Mouse (Mus musculus) testis, adult 2 months (tissue): Measurements from ENCODE around the gene Fbp1. TPM values are rescaled to one million over a fixed set of nuclear protein-coding genes. Genes with fewer than 3 reads are reported as not detected.

ENCODE experiments used
- H3K27ac ChIP-seq: fragments of 200-500 bp; 2 replicates; pipeline ENCODE4 v1.5.1; 2012; ENCODE audit warnings: low read depth, low read length; ENCODE audit not compliant: control insufficient read depth, insufficient read depth
- H3K27me3 ChIP-seq: fragments of 200-500 bp; 2 replicates; pipeline ENCODE4 v1.6.1; 2012; ENCODE audit warnings: mild to moderate bottlenecking, low read length, moderate library complexity; ENCODE audit not compliant: control insufficient read depth, insufficient read depth
- H3K36me3 ChIP-seq: fragments of 200-500 bp; 2 replicates; pipeline ENCODE4 v1.6.1; 2012; ENCODE audit warnings: mild to moderate bottlenecking, low read length; ENCODE audit not compliant: control insufficient read depth, insufficient read depth
- H3K4me1 ChIP-seq: fragments of 200-500 bp; 2 replicates; pipeline ENCODE4 v1.6.1; 2012; ENCODE audit warnings: low read length; ENCODE audit not compliant: control insufficient read depth, insufficient read depth
- H3K4me3 ChIP-seq: fragments of 200-500 bp; 2 replicates; pipeline ENCODE4 v1.5.1; 2012; ENCODE audit warnings: low read depth, mild to moderate bottlenecking, low read length, moderate library complexity, mixed read lengths; ENCODE audit not compliant: control insufficient read depth
- CTCF ChIP-seq: fragments of 200-500 bp; IDR thresholded peaks from 2 replicates; pipeline ENCODE4 v1.5.1; 2012; ENCODE audit warnings: low read depth, mild to moderate bottlenecking, inconsistent platforms, low read length, moderate library complexity; ENCODE audit not compliant: control insufficient read depth, insufficient read depth, insufficient replicate concordance
- POLR2A ChIP-seq: fragments of 200-500 bp; IDR thresholded peaks from 2 replicates; pipeline ENCODE4 v1.6.1; 2012; ENCODE audit warnings: low read depth, mild to moderate bottlenecking, inconsistent platforms, low read length, moderate library complexity; ENCODE audit not compliant: control insufficient read depth
- polyA plus RNA-seq: library from polyadenylated mRNA; depleted of rRNA; stranded (reverse); fragments of >200 nt; gene quantifications from 2 replicates; pipeline ENCODE4 v1.2.3, GENCODE M21; 2012

The Fbp1 gene
- polyA plus RNA-seq, 1 experiment = 621 TPM

DNA sequence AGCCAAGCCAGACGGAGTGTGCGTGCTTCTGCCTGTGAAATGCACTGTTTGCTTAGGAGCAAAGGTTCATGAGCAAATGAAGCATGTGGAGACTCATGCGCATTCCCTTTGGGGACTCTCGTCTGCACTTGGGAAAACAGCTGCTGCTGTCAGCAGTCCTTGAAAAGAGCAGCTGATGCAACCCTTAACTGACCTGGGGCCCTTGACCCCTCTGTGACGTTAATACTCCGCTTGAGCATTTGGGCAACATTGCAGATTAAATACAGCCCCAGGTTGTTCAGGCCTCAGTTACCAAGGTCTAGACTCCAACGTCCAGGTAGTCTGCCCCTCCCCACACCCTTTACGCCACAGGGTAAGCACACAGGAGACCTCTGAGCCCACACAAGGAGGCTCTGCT is 20.1 kb upstream of the Fbp1 start:
- Histone ChIP-seq H3K4me1 (no peaks in the 10 kb centered on the region), H3K36me3 (no peaks in the 10 kb centered on the region), H3K4me3 (no peak overlapping the region), H3K27ac (no peak overlapping the region), H3K27me3 (no peaks in the 10 kb centered on the region)
- no peak for TF ChIP-seq POLR2A
- no peak for TF ChIP-seq CTCF

DNA sequence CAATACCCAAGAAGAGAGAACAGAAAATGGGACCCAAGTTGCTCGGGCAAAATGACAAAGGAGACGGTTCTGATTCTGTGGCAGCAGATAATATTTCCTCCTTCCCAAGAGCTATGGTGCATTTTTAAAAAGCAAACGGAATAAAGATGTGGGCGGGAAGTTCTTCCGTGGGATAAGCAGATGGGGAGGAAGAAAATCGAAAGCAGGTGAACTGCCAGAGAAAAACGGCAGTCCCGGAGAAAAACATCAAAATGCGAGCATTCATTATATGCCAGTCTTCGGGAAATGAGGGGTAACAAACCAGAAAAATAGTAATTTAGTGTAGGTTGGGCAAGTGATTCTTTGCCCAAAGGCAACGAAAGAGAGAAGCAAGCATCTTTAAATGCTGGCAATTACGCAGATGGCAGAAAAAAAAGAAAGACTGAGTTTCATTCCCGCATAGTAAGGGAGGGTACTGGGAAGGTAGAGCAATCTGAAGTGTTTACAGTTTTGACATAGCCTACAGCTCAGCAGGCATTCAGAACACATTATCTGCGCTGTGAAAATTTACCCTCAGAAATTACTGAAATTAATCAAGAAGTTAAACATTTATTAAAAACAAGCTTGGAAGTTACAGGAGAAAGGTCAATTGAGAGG is 19.6 kb upstream of the Fbp1 start:
- Histone ChIP-seq H3K4me1 (no peaks in the 10 kb centered on the region), H3K27ac (no peak overlapping the region), H3K4me3 (no peak overlapping the region), H3K36me3 (no peaks in the 10 kb centered on the region), H3K27me3 (no peaks in the 10 kb centered on the region)
- no peak for TF ChIP-seq CTCF
- TF ChIP-seq POLR2A = no peak

DNA sequence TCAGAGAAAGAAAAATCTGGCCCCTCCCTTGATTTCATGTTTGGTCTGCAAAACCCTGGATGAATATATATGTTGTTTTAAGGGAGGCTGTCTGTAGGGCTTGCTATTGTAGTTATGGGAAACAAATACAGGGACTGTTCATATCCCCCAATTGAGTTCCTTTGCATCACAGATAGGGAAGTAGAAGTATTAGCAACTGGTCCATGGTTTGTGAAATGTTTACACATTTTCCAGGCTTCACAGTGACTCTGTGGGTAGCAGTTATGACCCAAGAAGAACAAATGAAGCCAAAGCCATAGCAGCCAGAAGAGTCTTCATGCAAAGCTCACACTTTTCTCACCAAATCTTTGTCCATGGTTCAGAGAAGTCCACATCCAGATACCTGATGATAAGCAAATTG is 13.1 kb upstream of the Fbp1 start:
- Histone ChIP-seq H3K4me3 (no peak overlapping the region), H3K36me3 (no peaks in the 10 kb centered on the region), H3K27me3 (no peaks in the 10 kb centered on the region), H3K4me1 (no peaks in the 10 kb centered on the region), H3K27ac (no peak overlapping the region)
- TF ChIP-seq POLR2A (no peak), CTCF (no peak)

DNA sequence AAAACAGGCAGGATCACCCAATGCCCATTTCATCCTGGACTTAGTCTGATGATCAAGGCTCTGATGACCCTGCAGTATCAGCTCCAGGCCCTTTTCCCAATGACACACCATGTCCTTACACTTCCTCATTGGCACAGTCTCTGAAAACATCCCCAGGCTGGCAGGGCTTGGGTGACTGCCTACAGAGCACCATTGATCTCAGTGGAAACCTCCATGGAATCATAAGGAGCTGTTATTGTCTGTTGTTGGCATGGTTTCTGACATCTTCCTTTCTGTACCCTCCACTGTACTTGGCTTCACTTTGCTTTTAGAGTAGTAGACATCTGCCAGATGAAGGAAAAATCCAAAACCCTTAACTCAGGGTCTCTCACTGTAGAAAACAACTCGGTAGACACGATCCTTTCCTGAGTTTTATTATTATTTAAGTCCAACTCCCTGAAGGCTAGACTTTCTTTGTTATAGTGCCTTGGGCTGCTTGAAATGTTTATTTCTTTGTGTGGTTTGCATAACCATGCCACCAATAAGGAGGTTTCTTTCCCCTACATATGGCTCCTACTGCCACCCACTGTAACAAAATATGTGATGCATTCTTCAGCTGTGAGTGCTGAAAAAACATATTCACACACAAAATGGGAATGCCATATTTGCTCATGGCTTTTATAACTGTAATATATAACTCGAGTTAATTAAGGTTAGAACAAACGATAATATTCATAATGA is 10.0 kb upstream of the Fbp1 start:
- H3K36me3 ChIP-seq = no peaks in the 10 kb centered on the region
- TF ChIP-seq CTCF (no peak), POLR2A (no peak)

DNA sequence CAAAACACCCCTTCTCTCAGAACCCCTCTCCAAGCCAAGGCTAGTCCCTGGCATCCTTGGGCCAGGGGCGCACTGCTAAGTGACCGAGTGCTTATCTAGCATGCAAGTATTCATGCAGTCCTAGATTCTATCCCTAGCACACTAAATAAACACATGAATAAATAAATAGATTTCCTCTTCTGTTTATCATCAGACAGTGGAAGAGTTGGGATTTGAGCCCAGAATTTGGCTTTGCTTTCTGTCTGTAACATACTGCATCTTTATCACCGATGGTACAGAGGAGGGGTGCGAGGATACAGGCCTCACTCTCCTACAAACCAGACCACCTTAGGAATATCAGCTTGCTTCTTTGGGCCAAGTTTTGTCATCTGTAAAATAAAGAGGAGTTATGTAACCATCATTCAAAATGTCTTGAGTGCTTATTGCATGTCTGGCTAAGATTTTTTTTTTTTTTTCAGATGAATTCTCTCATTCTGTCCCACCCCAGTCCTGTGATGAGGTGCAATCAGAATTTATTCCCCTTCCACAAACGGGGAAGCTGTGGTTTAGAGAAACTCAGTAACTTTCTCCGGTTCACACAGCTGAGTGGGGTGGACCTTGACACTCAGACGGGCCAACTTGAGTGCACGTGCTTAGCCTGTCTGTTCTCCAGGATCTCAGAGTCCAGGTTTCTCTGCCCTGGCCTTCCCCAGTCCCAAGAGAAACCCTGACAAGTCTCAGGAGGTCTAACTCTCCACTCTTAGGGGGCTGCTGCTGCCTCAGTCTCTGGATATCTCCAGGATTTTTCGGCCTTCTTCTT is 5.2 kb upstream of the Fbp1 start:
- Histone ChIP-seq H3K4me1 (no peaks in the 10 kb centered on the region), H3K27me3 (no peaks in the 10 kb centered on the region), H3K27ac (no peak overlapping the region), H3K36me3 (no peaks in the 10 kb centered on the region), H3K4me3 (no peak overlapping the region)
- TF ChIP-seq POLR2A (no peak), CTCF (no peak)

More for the DNA sequence above, 10.0 kb upstream of the Fbp1 start:
- Histone ChIP-seq H3K4me3 (no peak overlapping the region), H3K27me3 (no peaks in the 10 kb centered on the region), H3K27ac (no peak overlapping the region), H3K4me1 (no peaks in the 10 kb centered on the region)

DNA sequence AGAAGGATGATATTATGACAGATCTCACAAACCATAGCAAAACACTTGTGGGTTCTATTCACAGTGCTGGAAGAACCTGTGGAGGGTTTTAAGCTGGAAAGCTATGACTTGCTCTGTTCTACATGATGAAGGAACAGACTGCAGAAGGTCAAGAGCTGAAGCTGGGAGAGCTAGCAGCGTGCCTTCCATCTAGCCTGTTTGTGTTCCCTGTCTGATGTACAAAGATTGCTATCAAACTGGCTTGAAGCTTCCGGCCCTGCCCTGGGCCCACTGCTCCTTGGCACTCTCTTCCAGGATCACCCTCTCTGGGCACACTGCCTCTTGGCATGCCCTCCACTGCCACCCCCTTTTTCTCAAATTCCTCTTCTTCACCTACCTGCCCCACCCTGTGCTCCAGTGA is 1.2 kb upstream of the Fbp1 start:
- H3K27ac ChIP-seq = no peak overlapping the region
- TF ChIP-seq POLR2A (no peak), CTCF (no peak)
- peaks cover 10% of the 10 kb centered on the region for H3K4me1 ChIP-seq
- no peaks in the 10 kb centered on the region for H3K27me3 ChIP-seq
- H3K4me3 ChIP-seq = no peak overlapping the region
- no peaks in the 10 kb centered on the region for H3K36me3 ChIP-seq

DNA sequence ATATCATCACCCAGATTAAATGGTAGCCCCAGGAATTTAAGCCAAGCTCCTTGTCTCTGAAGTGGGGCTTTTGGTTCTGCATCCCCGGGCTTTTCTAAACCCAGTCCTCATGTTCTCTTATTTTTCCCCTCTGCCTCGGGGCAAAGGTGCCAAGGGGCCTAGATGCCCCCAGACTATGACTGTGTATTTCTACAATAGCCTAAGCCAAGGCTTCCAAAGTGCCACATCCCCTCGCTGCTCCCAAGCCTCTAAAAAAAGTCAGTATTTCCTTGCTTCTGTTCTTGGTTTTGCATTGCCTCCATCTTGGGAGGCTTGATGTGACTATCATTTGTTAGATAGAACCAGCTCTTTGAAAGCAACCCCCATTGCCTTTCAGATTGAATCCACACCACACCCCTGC is 3.5 kb downstream of the Fbp1 start:
- TF ChIP-seq CTCF = no peak
- no peak for TF ChIP-seq POLR2A
- no peak overlapping the region for H3K27ac ChIP-seq
- H3K27me3 ChIP-seq = no peaks in the 10 kb centered on the region
- peaks cover 10% of the 10 kb centered on the region for H3K4me1 ChIP-seq
- no peaks in the 10 kb centered on the region; the same call in 1 of the 2 replicates for H3K36me3 ChIP-seq
- no peak overlapping the region for H3K4me3 ChIP-seq

DNA sequence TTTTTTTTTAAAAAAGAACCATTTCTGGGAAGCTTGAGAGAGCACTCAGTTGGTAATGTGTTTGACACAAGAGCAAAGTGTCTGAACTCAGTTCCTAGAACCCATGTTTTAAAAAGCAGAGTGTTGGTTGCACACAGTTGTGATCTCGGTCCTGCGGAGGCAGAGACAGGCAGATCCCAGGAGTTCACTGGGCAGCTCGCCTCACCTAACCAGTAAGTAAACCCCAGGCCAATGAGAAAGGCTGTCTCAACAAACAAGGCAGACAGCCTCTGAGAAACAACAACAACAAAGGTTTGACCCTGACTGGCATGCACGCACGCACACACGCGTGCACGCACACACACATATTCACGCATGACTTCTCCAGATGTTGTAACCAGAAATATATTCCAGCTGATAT is 4.2 kb downstream of the Fbp1 start:
- no peak for TF ChIP-seq POLR2A
- no peak for TF ChIP-seq CTCF
- H3K27ac ChIP-seq = no peak overlapping the region
- peaks cover 10% of the 10 kb centered on the region for H3K4me1 ChIP-seq
- H3K36me3 ChIP-seq = no peaks in the 10 kb centered on the region; the same call in 1 of the 2 replicates
- H3K27me3 ChIP-seq = no peaks in the 10 kb centered on the region
- no peak overlapping the region for H3K4me3 ChIP-seq
